Mouse (Mus musculus): Measurements from ENCODE around the gene Mst1r.

Mst1r gene

DNA sequence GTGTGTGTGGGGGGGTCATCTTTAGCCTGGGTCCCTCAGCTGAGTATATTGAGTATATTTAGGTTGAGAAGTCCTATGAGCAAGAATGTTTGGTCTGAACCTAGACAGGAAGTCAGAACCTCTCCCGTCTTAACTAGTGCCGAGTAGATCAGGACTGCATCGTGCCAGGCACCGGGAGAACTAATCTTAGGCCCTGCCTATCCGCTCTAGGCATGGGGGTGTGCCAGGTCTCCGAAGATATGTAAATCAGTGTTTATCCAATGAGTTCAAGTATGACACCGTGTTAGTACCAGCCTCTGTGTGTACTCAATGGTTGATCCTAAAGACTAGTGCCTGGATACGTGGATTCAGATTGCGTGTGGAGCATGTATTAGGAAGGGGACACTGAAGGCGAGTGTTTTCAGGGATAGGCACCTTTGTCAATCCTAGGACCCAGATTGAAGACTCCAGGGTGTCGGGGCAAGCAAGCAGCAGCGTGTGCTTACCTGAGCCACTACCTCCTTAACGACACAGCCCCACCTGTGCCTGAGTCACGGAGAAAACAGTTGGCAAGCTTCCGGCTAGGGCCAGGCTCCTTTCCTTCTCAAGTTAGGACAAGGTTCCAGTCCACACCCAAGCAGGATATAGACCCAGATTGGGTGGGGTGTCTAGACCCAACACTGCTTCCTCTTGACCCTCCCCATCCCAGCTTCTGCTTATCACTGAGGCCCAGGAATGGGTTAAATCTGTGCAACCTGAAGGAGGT, 3.5 kb downstream of the Mst1r start:
- DNase-seq (ENCODE audit: inconsistent age in 2 of 2, low spot score in 1 of 2) = peak in 1 of 2 experiments; percentile 59

DNA sequence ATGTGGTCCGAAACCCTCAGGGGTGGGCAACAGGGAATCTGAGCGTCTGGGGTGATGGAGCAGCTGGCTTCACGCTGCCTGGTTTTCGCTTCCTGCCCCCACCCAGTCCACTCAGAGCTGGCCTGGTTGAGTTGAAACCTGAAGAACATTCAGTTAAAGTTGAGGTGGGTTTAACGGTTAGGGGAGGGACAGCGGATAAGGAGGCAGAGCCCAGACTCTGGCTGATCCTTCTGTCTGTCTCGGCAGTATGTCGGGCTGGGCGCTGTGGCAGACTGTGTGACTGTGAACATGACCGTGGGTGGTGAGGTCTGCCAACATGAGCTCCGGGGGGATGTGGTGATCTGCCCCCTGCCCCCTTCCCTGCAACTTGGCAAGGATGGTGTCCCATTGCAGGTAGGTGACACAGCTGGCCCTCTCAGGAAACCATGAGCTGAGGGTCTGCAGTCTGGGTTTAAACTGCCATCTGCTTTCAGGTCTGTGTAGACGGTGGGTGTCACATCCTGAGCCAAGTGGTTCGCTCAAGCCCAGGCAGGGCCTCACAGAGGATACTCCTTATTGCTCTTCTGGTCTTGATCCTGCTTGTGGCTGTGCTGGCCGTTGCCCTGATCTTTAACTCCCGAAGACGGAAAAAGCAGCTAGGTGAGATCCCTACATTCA, 8.2 kb downstream of the Mst1r start:
- DNase-seq (ENCODE audit: inconsistent age in 2 of 2, low spot score in 1 of 2) = no peak

DNA sequence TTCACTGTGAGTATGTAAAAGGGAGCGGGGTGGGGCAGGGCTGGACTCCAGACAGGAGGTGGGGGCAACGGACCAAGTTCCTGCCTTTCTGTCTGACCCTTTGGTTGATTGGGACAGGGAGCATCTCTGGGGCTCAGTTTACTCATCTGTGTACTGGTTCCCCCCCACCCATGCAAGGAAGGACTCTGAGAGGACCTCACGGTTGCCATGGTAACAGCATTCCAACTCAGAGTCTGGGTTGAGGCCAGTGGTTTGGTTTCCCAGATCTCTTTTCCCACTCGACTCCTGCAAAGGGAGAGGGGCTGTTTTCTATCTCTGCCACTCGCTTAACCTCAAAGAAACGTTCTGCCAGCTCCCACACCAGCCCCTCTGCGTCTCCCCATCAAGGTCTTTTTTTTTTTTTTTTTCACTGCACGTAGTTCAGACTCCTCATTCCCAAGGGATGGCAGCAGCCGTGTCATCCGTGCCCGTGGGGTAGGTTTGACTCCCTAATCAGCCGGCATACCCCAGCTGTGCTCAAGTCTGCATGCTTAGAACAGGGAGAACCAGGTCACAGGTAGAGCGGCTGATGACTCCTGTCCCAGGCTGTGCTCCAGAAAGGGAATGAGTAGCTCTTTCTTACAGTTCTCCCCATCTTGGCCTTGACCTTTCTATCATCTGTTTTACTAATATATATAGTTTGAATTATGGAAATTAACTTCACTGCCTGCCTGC, 11.4 kb downstream of the Mst1r start:
- DNase-seq (ENCODE audit: inconsistent age in 2 of 2, low spot score in 1 of 2) = peak in 1 of 2 experiments; percentile 47

DNA sequence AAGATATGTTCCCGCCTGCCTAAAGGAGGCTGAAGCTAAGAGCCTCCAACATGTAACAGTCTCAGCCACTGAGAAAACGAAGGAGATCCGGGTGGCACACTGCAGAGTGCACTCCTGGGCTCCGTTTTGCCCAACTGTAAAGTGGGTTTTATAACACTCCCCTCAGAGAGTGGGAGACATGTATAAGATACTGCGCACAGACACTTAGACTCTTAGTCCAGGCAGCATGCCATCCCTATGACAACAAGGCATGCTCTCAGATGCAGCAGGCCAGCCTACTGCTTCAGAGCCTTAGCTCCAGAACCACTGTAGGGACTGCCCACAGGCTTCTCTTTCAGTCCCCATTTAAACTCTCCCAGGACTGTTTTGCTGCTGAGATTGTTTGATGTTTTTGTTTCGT, 12.2 kb downstream of the Mst1r start:
- no peak for DNase-seq (ENCODE audit: inconsistent age in 2 of 2, low spot score in 1 of 2)

DNA sequence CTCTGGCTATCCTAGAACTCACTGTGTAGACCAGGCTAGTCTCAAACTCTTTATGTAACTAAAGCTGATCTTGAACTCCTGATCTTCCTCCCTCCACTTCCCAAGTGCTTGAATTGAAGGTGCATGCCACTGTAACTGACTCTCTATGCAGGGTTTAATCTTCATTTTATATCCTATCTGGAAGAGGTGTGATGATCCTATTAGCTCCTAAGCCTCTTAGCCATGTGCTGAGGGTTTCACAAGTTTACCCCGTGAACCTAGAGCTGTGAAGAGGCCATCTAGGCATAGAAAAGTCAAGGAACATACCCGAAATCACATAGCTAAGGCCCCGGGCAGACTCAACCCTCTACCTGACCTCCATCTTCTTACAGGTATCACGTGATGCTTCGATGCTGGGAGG, 12.8 kb downstream of the Mst1r start:
- no peak for DNase-seq (ENCODE audit: inconsistent age in 2 of 2, low spot score in 1 of 2)

DNA sequence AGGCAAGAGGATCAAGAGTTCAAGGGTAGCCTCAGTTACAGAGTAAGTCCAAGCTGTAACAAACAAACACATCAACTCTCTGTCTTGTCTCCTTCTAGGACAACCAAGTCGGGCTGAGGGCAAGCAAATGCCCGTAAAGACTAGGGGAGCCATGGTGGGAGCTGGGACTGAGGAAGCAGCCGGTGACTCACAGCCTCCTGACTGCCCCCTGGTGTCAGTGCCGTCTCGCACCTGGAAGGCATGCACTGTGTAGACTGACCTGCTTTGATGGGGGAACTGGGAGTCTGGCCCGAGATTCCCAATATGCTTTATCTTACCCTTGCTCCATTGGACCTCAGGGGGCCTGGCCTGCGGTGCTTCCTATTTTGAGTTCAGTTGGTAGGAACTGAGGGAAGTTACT, 16.3 kb downstream of the Mst1r start:
- DNase-seq (ENCODE audit: inconsistent age in 2 of 2, low spot score in 1 of 2) = peak; percentile 54 to 77

DNA sequence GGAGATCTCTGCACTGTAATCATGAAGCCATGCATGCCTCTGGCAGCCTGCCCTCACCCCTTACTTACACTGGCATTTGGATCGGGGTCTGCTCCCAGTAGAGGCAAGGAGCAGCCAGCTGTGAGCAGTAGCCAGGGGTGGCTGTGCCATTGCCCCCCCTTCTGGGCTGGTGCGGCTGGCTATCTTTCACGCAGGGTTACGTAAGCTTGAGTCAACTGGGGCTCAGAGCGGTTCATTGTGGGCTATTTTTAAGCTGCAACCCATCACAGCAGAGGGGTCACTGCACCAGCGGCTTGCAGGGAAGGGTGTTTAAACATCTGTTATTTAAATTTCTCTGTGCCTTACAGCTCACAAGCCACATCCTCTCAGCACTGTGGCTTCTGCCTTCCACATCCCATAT, 17.3 kb downstream of the Mst1r start:
- DNase-seq (ENCODE audit: inconsistent age in 2 of 2, low spot score in 1 of 2) = peak in 1 of 2 experiments; percentile 54

DNA sequence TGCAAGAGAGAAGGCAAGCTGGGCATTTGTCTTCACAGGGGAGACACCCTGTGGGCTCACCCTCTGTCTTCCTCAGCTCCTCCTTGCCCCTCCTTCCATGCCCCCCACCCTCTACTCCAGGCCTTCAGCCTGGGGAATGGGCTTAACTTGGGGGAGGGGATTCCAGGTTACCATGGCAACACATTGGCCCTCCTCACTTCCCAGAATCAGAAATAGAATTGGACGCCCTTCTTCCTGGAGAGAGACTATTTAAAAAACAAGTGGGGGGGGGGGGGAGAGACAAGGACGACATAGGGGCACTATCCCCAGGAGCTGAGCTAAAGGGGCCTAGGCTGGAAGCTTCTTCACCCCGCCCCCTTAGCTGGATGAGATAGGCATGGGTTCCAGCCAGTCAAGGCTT, 18.6 kb downstream of the Mst1r start:
- no peak for DNase-seq (ENCODE audit: inconsistent age in 2 of 2, low spot score in 1 of 2)

DNA sequence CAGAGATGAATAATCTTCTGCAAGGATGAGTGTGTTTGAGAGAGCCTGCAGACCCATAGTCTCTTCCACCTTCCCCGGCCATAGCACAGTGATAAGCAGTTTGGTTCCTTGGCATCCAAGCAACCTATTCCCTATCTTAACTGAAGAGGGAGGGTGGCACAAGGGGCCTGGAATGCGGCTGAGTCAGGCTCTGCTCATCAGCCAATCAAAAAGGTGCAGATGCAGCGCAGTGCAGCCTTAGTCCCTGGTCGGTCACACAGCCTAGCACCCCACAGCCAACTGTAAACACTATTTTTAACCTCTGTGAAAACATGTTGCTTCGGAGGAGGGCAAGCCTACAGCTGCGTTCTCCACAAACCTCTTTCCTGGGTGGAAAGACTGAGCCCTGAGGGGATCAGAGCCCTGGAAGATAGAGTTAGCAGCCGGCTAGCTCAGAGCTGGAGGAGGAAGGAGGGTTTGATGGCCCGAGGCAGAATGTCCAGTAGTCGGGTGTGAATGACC, 20.3 kb downstream of the Mst1r start:
- DNase-seq (ENCODE audit: inconsistent age in 2 of 2, low spot score in 1 of 2) = no peak

DNA sequence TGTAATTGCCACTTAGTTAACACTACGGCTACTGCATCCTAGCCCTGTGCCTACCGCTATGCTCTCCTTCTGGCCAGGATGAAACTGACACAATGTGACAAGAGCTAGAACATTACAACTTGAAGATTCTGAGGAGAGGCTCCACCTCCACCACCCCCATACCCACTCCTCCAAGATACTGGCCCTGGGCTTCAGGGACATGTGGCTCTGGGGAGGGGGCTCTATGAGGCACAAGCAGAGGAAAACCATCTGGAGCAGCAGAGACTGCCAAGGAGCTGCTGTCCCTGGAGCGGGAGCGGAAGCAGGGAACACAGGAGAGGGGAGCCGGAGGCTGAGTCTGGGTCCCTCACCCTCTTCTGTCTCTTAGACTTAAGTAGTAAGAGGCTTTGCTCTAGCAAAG, 21.1 kb downstream of the Mst1r start:
- DNase-seq (ENCODE audit: inconsistent age in 2 of 2, low spot score in 1 of 2) = no peak

DNA sequence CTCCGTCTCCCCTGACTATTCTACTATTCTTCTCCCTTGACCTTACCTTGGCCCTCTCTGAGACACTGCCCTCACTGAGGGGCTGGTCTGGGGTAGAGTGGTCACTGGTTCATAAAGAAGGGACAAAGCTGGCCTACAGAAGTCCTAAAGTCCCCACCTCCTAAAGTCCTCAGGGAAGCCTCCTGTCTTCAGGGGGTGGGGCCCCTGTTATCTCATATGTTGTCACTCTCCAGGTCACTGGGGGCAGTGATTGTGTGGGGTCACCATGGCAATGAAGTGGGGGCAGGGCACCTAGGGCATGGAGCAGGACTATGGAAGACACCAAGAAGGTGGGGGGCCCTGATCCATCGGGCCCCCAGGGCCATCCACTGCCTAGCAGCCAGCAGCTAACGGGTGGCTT, 21.5 kb downstream of the Mst1r start, which contains the start of gene Actl11:
TSS of gene Actl11 (plus strand) at position 301 of the 400 bp plus-strand sequence.
- DNase-seq (ENCODE audit: inconsistent age in 2 of 2, low spot score in 1 of 2) = no peak

DNA sequence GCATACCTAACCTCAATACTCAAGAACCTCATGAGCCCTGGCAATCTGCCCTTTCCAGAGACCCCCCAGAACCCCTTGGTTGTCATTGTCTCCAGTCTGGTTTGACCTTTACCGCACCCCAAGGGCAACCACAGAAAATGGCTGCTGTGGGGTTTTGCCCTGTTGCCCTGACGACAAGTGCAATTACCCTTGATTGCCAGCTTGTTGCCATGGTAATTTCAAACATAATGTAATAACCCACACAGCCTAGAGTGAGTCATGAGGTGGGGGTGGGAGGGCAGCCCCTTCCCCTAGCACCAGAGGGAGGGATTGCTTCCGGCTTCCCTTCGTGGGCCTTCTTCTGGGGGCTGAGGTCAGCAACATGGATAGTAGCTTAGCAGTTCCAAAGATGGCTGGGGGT, 25.5 kb downstream of the Mst1r start:
- DNase-seq (ENCODE audit: inconsistent age in 2 of 2, low spot score in 1 of 2) = no peak

DNA sequence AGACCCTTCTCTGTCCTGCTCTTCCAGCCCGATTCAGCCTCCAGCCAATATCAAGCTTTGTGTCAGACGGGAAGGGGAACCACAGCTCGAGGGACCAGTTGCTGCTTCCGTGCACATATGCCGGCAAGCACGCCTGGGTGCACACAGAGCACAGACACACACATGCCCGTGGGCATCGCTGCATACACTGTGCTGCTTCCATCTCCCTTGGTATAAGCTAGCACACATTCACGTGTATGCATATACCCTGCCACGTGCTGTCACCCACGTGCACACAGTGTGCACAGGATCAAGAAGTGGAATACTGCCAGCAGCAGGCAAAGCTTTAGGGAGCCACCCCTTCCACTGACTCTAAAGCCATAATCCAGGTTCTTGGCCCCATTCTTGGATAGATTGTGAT, 27.5 kb downstream of the Mst1r start:
- DNase-seq (ENCODE audit: inconsistent age in 2 of 2, low spot score in 1 of 2) = no peak

DNA sequence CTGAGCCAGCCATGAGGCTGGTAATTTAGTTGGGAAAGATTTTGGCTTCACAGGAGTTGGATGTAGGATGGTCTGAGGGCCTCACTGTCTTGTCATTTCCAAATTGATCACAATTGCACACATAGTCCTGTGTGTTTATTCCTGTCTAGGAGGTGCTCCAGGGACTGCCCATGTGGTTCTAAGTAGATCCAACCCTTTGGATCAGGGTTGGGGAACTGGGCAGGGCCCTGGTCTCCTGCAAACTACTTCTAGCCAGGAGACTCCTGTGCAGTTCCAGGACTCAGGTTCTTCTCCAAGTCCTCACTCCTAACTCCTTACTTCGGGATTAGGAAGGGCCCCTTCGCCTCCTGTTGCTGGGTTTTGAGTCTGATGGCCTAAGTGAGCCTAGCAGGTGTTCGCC, 28.7 kb downstream of the Mst1r start, which contains the start of gene Camkv:
TSS of gene Camkv (plus strand) at position 301 of the 400 bp plus-strand sequence.
- DNase-seq (ENCODE audit: inconsistent age in 2 of 2, low spot score in 1 of 2) = no peak

DNA sequence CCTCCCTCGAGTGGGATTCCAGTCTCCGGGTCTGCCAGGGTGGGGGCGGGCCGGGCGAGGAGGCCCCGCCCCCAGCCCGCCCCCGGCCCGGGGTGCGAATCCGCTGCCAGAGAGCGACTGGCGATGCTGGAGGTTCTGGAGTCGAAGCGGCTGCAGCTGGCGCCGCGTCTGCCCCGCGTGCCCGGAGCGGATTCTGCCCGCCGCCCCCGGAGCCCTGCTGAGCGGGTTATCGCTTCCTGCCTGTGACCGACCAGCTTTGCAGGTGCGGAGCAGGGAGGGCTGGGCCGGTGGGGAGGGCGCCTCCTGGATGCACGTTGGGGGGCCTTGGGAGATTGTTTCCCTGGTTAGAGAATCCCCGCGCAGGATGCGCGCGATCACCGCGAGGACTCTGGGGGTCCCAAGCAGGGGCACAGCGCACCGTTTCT, 29.1 kb downstream of the Mst1r start:
- peak in 1 of 2 experiments; percentile 69 for DNase-seq (ENCODE audit: inconsistent age in 2 of 2, low spot score in 1 of 2)

DNA sequence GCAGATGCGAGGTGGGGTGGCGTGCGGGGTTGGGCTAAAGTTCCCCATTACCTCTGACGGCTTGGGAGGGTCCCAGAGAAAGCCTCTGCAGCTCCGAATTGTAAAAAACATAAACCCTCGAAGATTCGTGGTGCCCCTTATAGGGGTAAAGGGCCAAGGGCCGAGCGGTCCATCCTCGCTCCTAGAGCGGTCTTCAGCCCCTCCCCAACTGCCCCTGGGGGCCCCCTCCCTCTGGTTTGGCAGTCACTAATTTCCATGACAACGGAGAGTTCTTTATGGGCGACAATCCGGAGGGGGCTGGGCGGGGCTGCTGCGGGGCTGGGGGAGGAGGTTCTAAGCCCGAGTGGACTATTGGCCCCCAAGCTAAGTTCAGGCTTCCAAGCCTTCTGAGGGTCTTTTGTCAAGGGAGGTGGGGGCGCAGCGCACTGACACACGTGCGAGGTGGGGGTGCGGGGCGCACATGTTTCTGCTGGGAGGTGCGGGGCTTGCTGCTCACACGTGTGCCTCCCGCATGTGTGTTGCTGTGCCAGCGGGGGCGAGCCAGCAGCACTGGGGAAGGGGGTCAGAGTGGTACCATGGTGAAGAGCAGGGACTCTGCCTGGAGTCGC, 29.6 kb downstream of the Mst1r start:
- DNase-seq (ENCODE audit: inconsistent age in 2 of 2, low spot score in 1 of 2) = peak in 1 of 2 experiments; percentile 58

DNA sequence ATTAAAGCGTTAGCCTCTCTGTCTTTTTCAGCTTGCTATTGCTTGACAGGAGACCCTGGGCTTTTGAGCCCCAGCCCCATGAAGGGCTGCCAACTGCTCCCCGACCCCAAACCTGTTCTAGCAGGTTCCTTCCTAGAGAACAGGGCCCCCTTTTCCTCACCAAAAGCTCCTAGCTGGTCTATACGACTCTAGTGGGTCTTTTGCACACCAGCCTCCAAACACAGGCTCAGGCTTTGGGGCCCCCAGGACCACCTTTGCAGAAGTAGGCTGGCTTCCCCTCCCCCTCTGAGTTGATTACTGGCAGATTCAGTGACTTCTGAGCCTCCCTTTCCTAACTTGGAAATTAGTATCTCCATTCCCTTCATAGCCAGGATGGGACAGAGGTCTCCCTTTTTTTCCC, 30.2 kb downstream of the Mst1r start:
- DNase-seq (ENCODE audit: inconsistent age in 2 of 2, low spot score in 1 of 2) = no peak

DNA sequence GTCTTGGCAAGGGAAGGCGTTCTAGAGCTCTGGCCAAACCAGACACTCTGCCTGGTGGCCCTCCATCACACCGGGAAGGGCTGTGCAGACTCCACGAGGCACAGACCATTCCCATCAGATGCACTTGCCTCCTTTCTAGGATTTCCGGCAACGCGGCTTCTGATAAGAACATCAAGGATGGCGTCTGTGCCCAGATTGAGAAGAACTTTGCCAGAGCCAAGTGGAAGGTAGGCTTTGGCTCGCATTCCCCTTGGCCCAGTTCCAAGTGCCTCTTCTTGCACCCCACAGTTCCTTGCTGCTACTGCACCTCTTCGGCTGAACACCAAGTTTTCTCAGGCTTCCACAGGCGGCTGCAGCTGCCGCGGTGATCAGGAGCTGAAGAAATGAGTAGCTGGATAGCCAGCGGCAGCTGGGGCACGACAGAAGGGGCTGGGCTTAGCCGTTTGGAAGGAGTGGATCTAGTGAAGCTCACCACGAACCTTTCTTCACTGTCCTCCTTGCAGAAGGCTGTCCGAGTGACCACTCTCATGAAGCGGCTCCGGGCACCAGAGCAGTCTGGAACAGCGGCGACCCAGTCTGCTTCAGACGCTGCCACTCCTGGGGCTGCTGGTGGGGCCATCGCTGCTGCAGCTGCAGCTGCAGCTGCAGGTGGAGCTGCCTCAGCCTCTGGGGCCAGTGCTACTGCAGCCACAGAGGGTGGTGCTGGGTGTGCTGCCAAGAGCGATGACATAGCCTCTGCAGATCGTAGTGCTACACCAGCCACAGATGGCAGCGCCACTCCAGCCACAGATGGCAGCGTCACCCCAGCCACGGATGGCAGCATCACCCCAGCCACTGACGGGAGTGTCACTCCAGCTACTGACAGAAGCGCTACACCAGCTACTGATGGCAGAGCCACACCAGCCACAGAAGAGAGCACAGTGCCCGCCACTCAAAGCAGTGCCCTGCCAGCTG, 40.8 kb downstream of the Mst1r start:
- no peak for DNase-seq (ENCODE audit: inconsistent age in 2 of 2, low spot score in 1 of 2)

DNA sequence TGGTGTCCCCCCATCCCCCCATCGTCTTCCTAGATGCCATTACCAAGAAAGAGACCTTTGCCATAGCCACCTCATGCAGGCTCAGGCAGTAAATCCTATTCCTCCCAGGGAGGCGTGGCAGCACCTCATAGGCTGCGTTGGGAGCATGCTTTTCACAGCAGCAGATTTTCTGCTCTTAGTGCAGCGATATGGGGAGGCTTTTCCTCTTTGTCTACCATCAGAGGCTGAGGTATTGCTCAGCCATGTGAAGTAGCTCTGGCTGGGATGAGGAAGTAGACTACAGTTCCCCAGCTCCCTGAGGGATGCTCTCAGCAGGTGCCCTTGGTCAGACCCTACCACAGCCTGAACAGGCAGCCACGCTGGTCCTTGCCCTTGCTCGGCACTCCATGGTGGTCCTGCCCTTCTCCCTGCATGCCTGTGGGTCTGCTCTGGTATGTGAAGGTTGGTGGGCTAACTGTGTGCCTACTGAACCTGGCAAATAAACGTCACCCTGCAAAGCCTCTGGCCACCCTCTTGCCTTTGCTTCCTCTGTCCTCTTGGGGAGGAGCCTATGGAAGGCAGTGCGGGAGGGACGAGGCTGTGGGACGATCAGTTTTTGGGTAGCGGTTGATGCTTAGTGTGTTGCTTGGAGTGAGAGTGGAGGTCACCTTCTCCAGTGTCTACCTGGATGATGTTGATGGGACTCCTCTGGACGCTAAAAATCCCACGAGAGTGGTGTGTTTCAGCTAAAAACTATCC, 42.7 kb downstream of the Mst1r start:
- DNase-seq (ENCODE audit: inconsistent age in 2 of 2, low spot score in 1 of 2) = no peak

DNA sequence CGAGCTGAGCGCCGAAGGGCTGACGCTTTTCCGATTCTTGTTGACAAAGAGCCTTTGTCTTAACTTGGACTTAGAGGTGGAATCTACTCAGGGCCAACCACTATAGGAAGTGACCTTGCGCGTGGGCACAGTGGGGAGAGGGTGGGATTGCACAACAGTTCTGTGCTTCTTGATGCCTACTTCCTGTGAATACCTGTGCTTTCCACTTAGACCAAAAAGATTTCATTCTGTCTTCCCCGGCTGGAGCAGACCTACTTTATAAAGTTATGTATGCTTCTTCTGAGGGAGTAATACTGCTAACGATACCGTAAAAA, 43.2 kb downstream of the Mst1r start, which contains the start of gene Traip:
TSS of gene Traip (plus strand) at position 215 of the 314 bp plus-strand sequence.
- DNase-seq (ENCODE audit: inconsistent age in 2 of 2, low spot score in 1 of 2) = no peak
